Mouse (Mus musculus): Measurements from ENCODE around the gene Trappc12. TPM values are rescaled to one million over a fixed set of nuclear protein-coding genes. Genes with fewer than 3 reads are reported as not detected.

Trappc12 gene
- total RNA-seq, 2 experiments from 2014 or later, result 21.9 to 23.7 TPM

GRCm38 (mm10) chr12:28693738-28694137 is 56.5 kb downstream of the Trappc12 start:
- DNase-seq (ENCODE audit: low spot score in 2 of 2), result no peak

- DNase-seq (ENCODE audit: low spot score in 2 of 2), result no peak
These were observed 59.5 kb downstream of the Trappc12 start for GRCm38 (mm10) chr12:28690730-28691129.

- DNase-seq (ENCODE audit: low spot score in 2 of 2), result no peak
These were observed 61.3 kb downstream of the Trappc12 start for GRCm38 (mm10) chr12:28688996-28689395.

GRCm38 (mm10) chr12:28686199-28686879 is 63.9 kb downstream of the Trappc12 start:
- DNase-seq (ENCODE audit: low spot score in 2 of 2), result no peak

GRCm38 (mm10) chr12:28685771-28686170 is 64.5 kb downstream of the Trappc12 start:
- no peak for DNase-seq (ENCODE audit: low spot score in 2 of 2)

GRCm38 (mm10) chr12:28684674-28685073 is 65.6 kb downstream of the Trappc12 start:
- DNase-seq (ENCODE audit: low spot score in 2 of 2), result no peak

- DNase-seq (ENCODE audit: low spot score in 2 of 2), result no peak
These were observed 74.4 kb downstream of the Trappc12 start for GRCm38 (mm10) chr12:28675925-28676209.

GRCm38 (mm10) chr12:28675121-28675924 is 74.9 kb downstream of the Trappc12 start, which contains the start of gene Adi1:
Gene Adi1 (plus strand): TSS chr12:28675231.
- peak; percentile 60 to 80 for DNase-seq (ENCODE audit: low spot score in 2 of 2)

GRCm38 (mm10) chr12:28674038-28674720 is 76.1 kb downstream of the Trappc12 start:
- DNase-seq (ENCODE audit: low spot score in 2 of 2), result no peak

- DNase-seq (ENCODE audit: low spot score in 2 of 2), result no peak
These were observed 83.0 kb downstream of the Trappc12 start for GRCm38 (mm10) chr12:28667287-28667686.

GRCm38 (mm10) chr12:28666734-28667133 is 83.5 kb downstream of the Trappc12 start:
- DNase-seq (ENCODE audit: low spot score in 2 of 2), result no peak

- DNase-seq (ENCODE audit: low spot score in 2 of 2), result no peak
These were observed 87.6 kb downstream of the Trappc12 start for GRCm38 (mm10) chr12:28662628-28663027.

GRCm38 (mm10) chr12:28649141-28650110 is 100.8 kb downstream of the Trappc12 start, which contains the start of gene Rnaseh1:
Gene Rnaseh1 (plus strand): TSS chr12:28649602.
- DNase-seq (ENCODE audit: low spot score in 2 of 2), result peak; percentile 76 to 91

Small RNA genes within 50 kb of the gene (microRNA-seq; reads per million reads assigned to microRNA genes)
- not detected for gene Mir6937

Other genes starting within 250 kb of the Trappc12 start
- under 1 TPM; 0.62 to 0.81 TPM for gene Dcdc2c, start 198.1 kb downstream of the Trappc12 start, total RNA-seq (2021)
- gene Allc, start 167.9 kb downstream of the Trappc12 start, total RNA-seq (2021), result not detected
- 1 to 10 TPM; 1.1 to 2.2 TPM for gene Colec11, start 127.1 kb downstream of the Trappc12 start, total RNA-seq (2021)
- gene Rps7, start 114.5 kb downstream of the Trappc12 start, total RNA-seq (2021), result 100 to 1,000 TPM; 452 to 563 TPM
- 10 to 100 TPM; 10.3 to 10.8 TPM for gene Rnaseh1, start 100.9 kb downstream of the Trappc12 start, total RNA-seq (2021)
- 10 to 100 TPM; 26.8 to 32.0 TPM for gene Adi1, start 75.2 kb downstream of the Trappc12 start, total RNA-seq (2021)
- gene Eipr1, start 1.3 kb upstream of the Trappc12 start, total RNA-seq (2021), result 1 to 10 TPM; 8.4 to 8.7 TPM